Mouse (Mus musculus): ENCODE results near the gene Enpp1.

DNA sequence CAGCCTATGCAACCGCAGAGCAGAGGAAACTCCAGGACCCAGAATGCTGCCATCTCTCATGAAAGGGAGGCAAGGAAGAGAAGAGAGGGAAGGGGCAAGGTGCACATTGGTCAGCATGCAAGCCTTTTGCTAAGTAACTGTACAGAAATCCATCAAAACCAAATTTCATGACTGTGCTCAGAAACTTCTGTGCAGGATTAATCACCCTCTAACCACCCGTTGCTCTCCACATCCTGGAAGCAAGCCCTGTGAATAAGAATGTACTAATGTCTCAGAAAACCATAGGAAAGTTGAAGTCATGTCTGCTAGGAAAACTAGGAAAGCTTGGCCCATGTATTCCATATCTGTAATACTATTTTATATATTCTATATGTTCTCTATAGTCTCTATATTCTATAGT lies 27.2 kb upstream of the Enpp1 start:
- no peak for TF ChIP-seq CTCF (IDR thresholded peaks at IDR 0.05; ENCODE audit: low read depth)
- TF ChIP-seq EP300 (IDR thresholded peaks at IDR 0.05; ENCODE audit: low read depth): no peak

All from liver, postnatal 0 days (tissue).